Mouse (Mus musculus): ENCODE measurements around the gene Cbln3. TPM values are rescaled to one million over a fixed set of nuclear protein-coding genes. Genes with fewer than 3 reads are reported as not detected.
A peak's percentile ranks its signal among the peaks of the same experiment; 100 is the strongest.

Cbln3 gene
- 0.17 and 0.27 TPM in 2 replicates for polyA plus RNA-seq (2015; fragmentation: Nextera tagmentation; extraction: Ambion mirVana)

DNA sequence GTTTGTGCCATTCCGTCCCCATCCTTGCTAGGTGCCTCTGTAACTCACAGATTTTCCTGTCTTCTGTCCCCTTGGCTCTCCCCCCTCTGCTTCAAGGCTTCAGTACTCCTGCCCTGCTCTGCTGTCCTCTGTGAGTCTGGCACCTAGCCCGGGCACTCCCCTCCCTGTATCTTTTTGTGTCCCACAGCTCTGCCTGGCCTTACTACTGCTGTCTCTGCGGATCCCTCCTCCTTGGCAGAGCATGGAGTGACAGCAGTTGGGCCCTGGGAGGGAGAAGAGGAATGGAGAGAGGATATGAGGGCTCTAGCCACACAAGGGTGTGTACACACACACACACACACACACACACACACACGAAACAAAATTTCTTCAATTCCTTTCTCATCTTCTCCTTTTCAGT is at the start of gene Cbln3:
TSS of gene Cbln3 (minus strand) at position 227 of the 400 bp plus-strand sequence.
- H3K4me1 ChIP-seq (ENCODE audit: control insufficient read depth, insufficient read depth, low read length), result peaks cover 32% of the 10 kb centered on the region
- H3K4me2 ChIP-seq (ENCODE audit: low read depth, low read length), result peak within 1 kb of the TSS; percentile 77
- peak within 1 kb of the TSS; percentile 97 for H3K27ac ChIP-seq (ENCODE audit: low read length)
- peaks cover 14% of the 10 kb centered on the region for H3K36me3 ChIP-seq (ENCODE audit: control insufficient read depth, insufficient read depth, low read length)
- no peaks in the 10 kb centered on the region for H3K9me3 ChIP-seq (ENCODE audit: control insufficient read depth, low read length)
- peak within 1 kb of the TSS; percentile 85 for H3K4me3 ChIP-seq (ENCODE audit: low read length)
- no peaks in the 10 kb centered on the region for H3K27me3 ChIP-seq (replicated peaks; ENCODE audit: control insufficient read depth, insufficient read depth, low read length)
- 28% methylated on average over 4 of the region's 4 CpGs for WGBS
- peak within 1 kb of the TSS; percentile 88 for H3K9ac ChIP-seq (ENCODE audit: low read depth, low read length)
- ATAC-seq, result peak; percentile 10; the same call in 1 of the 2 replicates

DNA sequence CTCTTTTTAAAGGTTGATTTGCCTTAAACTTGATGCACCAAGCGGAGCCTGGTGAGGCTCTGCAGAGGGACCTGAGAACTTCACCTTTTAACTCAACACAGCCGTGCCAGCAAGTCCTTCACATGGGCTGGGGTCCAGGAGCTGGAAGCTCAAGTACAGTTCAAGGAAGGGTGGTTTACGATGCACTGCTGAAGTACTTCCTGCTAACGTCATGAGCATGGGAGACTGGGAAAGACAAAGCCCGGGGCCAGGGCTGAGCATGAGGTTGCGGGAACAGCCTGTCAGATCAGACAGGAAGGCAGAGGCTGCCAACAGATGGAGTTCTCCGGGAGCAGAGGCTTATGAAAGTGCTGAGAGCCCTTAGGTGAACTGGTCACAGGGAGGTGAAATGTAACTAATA is 49.4 kb upstream of the Cbln3 start:
- Histone ChIP-seq H3K9me3 (ENCODE audit: control insufficient read depth, low read length) (no peaks in the 10 kb centered on the region; the same call in 1 of the 2 replicates), H3K27ac (ENCODE audit: low read length) (no peak overlapping the region), H3K36me3 (ENCODE audit: control insufficient read depth, insufficient read depth, low read length) (no peaks in the 10 kb centered on the region), H3K27me3 (replicated peaks; ENCODE audit: control insufficient read depth, insufficient read depth, low read length) (no peaks in the 10 kb centered on the region), H3K4me3 (ENCODE audit: low read length) (no peak overlapping the region), H3K9ac (ENCODE audit: low read depth, low read length) (0 out of 2 replicates have a peak overlapping the region, but pooled peaks have one; percentile 28), H3K4me1 (ENCODE audit: control insufficient read depth, insufficient read depth, low read length) (no peaks in the 10 kb centered on the region; the same call in 1 of the 2 replicates), H3K4me2 (ENCODE audit: low read depth, low read length) (no peak overlapping the region)
- 34% methylated on average over 7 of the region's 7 CpGs for WGBS
- ATAC-seq, result peak; percentile 75

DNA sequence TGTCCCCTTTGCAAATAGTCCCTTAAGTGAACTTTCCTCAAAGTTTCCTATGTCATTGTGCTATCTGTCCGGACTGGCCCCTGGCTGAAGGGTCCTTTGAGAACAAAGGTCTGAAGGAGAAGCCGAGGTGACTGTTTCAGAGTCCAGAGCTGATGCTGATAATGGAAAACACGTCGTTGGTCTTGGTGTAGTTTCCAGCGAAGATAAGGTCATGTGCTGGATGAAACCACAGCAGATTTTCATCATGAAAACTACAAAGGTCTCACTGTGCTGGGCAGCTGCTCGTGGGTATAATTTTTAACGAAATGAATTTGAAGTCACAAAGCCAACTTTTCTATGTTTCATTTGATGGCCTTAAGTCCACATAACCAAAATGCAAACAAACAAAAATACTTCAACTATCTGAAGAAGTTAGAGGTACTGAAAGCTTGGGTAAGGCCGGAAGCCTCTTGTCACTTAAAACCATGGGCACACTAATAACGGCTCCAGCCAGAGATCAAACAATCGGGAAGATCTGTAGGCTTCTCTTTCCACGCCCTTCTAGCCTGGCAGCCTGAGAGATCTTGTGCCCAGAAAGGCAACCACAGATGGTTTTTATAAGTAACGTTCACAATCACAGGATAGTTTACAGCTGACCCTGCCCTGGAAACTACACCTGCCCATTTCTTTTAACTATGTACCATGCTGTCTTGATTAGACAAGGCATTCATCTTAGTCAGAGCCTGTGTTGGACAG is 45.2 kb upstream of the Cbln3 start:
- H3K4me1 ChIP-seq (ENCODE audit: control insufficient read depth, insufficient read depth, low read length), result no peaks in the 10 kb centered on the region; the same call in 1 of the 2 replicates
- no peaks in the 10 kb centered on the region; the same call in 1 of the 2 replicates for H3K9me3 ChIP-seq (ENCODE audit: control insufficient read depth, low read length)
- no peak overlapping the region for H3K4me2 ChIP-seq (ENCODE audit: low read depth, low read length)
- H3K9ac ChIP-seq (ENCODE audit: low read depth, low read length), result no peak overlapping the region
- no peak overlapping the region for H3K27ac ChIP-seq (ENCODE audit: low read length)
- peak; percentile 44 for ATAC-seq
- no peaks in the 10 kb centered on the region for H3K27me3 ChIP-seq (replicated peaks; ENCODE audit: control insufficient read depth, insufficient read depth, low read length)
- 63% methylated on average over 12 of the region's 12 CpGs for WGBS
- no peak overlapping the region for H3K4me3 ChIP-seq (ENCODE audit: low read length)
- no peaks in the 10 kb centered on the region for H3K36me3 ChIP-seq (ENCODE audit: control insufficient read depth, insufficient read depth, low read length)

DNA sequence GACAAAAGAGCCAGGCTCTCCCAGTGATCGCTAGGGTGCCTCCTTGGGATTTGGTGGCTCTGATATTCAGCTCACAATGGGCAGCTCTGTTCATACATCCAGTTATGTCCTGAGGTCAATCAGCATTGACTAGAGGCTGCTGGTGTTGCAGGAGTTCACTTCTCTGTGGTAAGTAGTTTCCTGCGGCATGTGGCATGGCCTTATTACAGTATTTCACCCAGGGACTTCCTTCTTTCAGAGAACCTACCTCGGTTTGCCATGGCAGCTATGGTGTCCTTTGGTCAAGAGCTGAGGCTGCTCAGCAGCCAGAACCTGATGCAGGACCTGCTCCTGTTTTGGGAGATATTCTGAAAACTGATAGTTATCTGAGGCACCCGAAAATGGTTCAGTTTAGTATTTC is 42.7 kb upstream of the Cbln3 start:
- ATAC-seq, result no peak
- H3K27ac ChIP-seq (ENCODE audit: low read length), result no peak overlapping the region
- WGBS, result 77% methylated on average over 4 of the region's 4 CpGs

DNA sequence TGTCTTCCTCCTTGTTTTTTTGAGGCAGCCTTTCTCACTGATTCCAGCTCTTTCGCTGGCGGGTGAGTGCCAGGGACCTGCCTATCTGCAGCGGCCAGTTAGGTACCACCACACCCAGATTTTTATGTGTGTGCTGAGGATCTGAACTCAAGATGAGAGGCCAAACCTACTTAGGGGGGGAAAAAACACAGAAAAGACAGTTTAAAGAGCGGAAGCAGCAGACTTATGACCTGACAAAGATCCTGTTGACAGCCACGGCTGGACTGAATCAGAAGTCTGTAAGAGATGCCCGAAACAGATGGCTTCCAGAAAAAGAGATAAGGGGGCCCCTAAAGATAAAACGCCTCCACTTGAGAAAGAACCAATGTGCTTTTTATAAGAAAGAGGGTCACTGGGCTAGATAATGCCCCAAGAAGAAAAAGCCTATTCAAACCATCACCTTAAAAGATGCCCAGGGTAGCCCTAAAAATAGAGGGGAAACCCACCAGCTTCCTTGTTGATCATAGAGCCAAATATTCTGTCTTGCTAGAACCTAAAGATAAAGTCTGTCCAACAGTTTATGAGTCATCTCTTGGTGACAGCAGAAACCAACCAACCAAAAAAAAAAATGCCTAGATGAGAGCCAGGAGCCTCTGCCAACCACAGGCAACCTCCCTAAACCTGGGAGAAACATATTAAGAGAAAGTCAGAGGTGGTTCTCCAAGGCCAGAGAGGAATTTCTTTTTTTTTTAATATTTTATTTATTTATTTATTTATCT is 38.5 kb upstream of the Cbln3 start:
- Histone ChIP-seq H3K27me3 (replicated peaks; ENCODE audit: control insufficient read depth, insufficient read depth, low read length) (no peaks in the 10 kb centered on the region), H3K9me3 (ENCODE audit: control insufficient read depth, low read length) (no peaks in the 10 kb centered on the region), H3K9ac (ENCODE audit: low read depth, low read length) (no peak overlapping the region), H3K4me1 (ENCODE audit: control insufficient read depth, insufficient read depth, low read length) (no peaks in the 10 kb centered on the region), H3K27ac (ENCODE audit: low read length) (no peak overlapping the region), H3K36me3 (ENCODE audit: control insufficient read depth, insufficient read depth, low read length) (no peaks in the 10 kb centered on the region), H3K4me3 (ENCODE audit: low read length) (no peak overlapping the region), H3K4me2 (ENCODE audit: low read depth, low read length) (no peak overlapping the region)
- 50% methylated on average over 7 of the region's 7 CpGs for WGBS
- ATAC-seq, result no peak

More for the DNA sequence above, 42.7 kb upstream of the Cbln3 start:
- Histone ChIP-seq H3K4me3 (ENCODE audit: low read length) (no peak overlapping the region), H3K27me3 (replicated peaks; ENCODE audit: control insufficient read depth, insufficient read depth, low read length) (no peaks in the 10 kb centered on the region), H3K4me1 (ENCODE audit: control insufficient read depth, insufficient read depth, low read length) (no peaks in the 10 kb centered on the region), H3K36me3 (ENCODE audit: control insufficient read depth, insufficient read depth, low read length) (no peaks in the 10 kb centered on the region), H3K9me3 (ENCODE audit: control insufficient read depth, low read length) (no peaks in the 10 kb centered on the region; the same call in 1 of the 2 replicates), H3K4me2 (ENCODE audit: low read depth, low read length) (no peak overlapping the region), H3K9ac (ENCODE audit: low read depth, low read length) (no peak overlapping the region)

DNA sequence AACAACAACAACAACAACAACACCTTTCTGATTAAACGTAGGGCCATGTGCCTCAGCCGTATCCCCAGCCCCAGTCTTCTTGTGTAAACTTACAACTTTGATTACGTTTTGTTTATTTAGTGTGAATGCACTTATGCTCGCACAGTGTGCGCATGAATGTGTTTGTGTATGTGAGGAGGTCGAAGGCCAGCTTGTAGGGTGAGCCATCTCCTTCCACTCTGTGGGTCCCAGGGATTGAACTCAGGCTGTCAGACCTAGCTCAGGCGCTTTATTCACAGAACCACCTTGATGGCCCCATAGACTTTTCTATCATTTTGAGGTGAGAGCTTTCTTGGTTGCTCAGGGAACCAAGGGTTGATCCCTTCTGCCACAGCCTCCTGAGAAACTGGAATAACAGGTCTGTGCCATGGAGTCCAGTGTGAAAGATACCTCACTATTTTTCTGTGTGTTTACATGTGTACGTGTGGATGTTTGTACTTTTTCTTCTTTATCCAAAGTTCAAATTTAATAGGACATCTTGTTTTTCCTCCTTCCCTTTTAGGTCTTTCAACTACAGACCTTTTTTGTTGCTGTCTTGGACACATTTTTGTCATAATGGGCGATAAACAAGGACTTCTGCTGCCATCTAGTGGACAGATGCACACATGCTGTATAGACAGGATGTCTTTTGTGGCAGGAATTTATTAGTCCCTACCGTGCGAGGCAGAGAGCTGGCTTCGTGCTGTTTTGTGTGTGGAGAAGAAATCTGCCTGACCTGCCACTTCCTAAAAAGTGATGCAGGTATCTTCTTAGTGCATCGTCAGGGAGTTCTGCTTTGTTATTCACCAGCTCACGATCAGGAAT is 34.3 kb upstream of the Cbln3 start:
- 20% methylated on average over 14 of the region's 14 CpGs for WGBS
- peak; percentile 86 for ATAC-seq
- H3K4me2 ChIP-seq (ENCODE audit: low read depth, low read length), result no peak overlapping the region
- no peaks in the 10 kb centered on the region for H3K36me3 ChIP-seq (ENCODE audit: control insufficient read depth, insufficient read depth, low read length)
- H3K9me3 ChIP-seq (ENCODE audit: control insufficient read depth, low read length), result no peaks in the 10 kb centered on the region
- no peak overlapping the region for H3K4me3 ChIP-seq (ENCODE audit: low read length)
- H3K27ac ChIP-seq (ENCODE audit: low read length), result no peak overlapping the region
- H3K4me1 ChIP-seq (ENCODE audit: control insufficient read depth, insufficient read depth, low read length), result no peaks in the 10 kb centered on the region
- H3K27me3 ChIP-seq (replicated peaks; ENCODE audit: control insufficient read depth, insufficient read depth, low read length), result no peaks in the 10 kb centered on the region
- H3K9ac ChIP-seq (ENCODE audit: low read depth, low read length), result 0 out of 2 replicates have a peak overlapping the region, but pooled peaks have one; percentile 20

DNA sequence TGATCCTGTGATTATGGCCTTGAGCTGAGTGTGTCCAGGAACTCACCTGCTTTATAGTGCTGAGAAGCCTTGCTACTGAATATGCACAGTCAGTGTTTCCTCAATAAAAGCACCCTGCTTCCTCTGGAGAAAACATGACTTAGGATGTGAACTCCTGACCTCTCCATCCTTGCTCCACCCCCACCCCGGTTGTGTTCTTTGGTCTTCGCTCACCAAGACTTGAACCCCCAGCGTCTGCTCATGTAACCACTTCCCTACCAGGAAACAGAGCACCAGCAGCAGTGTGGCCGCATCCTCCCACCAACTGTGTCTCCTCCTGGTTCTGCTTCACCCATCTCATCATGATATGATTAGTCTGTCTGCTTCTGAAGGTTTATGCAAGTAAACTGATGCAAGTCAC is 29.2 kb upstream of the Cbln3 start:
- H3K27ac ChIP-seq (ENCODE audit: low read length), result no peak overlapping the region
- no peaks in the 10 kb centered on the region for H3K4me1 ChIP-seq (ENCODE audit: control insufficient read depth, insufficient read depth, low read length)
- no peak overlapping the region for H3K4me3 ChIP-seq (ENCODE audit: low read length)
- no peak overlapping the region for H3K4me2 ChIP-seq (ENCODE audit: low read depth, low read length)
- WGBS, result 42% methylated on average over 4 of the region's 4 CpGs
- no peaks in the 10 kb centered on the region for H3K9me3 ChIP-seq (ENCODE audit: control insufficient read depth, low read length)
- no peak for ATAC-seq
- no peaks in the 10 kb centered on the region for H3K36me3 ChIP-seq (ENCODE audit: control insufficient read depth, insufficient read depth, low read length)
- no peaks in the 10 kb centered on the region for H3K27me3 ChIP-seq (replicated peaks; ENCODE audit: control insufficient read depth, insufficient read depth, low read length)
- H3K9ac ChIP-seq (ENCODE audit: low read depth, low read length), result no peak overlapping the region

DNA sequence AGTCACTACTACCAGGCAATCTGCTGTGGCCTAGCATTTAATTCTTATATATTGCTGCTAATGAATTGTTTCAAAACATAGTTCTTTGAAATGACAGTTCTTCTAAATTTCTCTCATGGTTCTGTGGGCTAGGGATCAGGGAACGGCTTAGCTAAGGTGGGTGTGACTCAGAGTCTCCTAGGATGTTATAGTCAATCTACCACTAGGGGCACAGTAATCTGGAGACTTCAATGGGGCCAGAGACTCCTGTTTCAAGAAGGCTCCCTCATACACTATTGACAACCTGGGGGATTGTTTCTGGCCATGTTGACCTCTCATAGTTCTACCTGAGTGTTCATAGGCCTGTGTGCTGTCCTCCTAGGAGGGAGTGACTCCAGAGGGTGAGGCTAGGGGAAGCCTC is 21.3 kb upstream of the Cbln3 start:
- Histone ChIP-seq H3K9me3 (ENCODE audit: control insufficient read depth, low read length) (no peaks in the 10 kb centered on the region), H3K4me2 (ENCODE audit: low read depth, low read length) (no peak overlapping the region), H3K4me1 (ENCODE audit: control insufficient read depth, insufficient read depth, low read length) (peaks cover 6% of the 10 kb centered on the region), H3K36me3 (ENCODE audit: control insufficient read depth, insufficient read depth, low read length) (no peaks in the 10 kb centered on the region), H3K4me3 (ENCODE audit: low read length) (no peak overlapping the region), H3K27me3 (replicated peaks; ENCODE audit: control insufficient read depth, insufficient read depth, low read length) (no peaks in the 10 kb centered on the region), H3K9ac (ENCODE audit: low read depth, low read length) (no peak overlapping the region), H3K27ac (ENCODE audit: low read length) (no peak overlapping the region)
- WGBS, result 19% methylated on average over 1 of the region's 1 CpGs
- ATAC-seq, result no peak

DNA sequence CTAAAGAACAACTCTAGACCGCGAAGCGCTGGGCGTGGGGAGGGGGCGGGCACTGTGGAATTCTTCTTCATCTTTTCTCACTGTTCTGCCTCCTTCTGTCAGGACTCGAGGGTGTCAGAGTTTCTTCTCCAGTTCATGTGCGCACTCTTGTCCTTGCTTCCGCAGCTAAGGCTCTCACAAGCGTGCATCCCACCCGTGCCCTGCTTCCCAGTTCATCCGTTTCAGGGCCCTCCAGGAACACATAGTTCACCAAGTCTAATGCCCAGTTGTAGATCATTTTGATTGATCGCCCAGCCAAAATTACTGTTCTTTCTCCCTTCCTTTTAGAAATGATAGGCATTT is 16.2 kb upstream of the Cbln3 start:
- Histone ChIP-seq H3K4me2 (ENCODE audit: low read depth, low read length) (peak overlapping the region; percentile 89), H3K36me3 (ENCODE audit: control insufficient read depth, insufficient read depth, low read length) (peaks cover 7% of the 10 kb centered on the region; the same call in 1 of the 2 replicates), H3K4me3 (ENCODE audit: low read length) (peak overlapping the region; percentile 52), H3K4me1 (ENCODE audit: control insufficient read depth, insufficient read depth, low read length) (peaks cover 14% of the 10 kb centered on the region), H3K27me3 (replicated peaks; ENCODE audit: control insufficient read depth, insufficient read depth, low read length) (no peaks in the 10 kb centered on the region), H3K9ac (ENCODE audit: low read depth, low read length) (peak overlapping the region; percentile 75), H3K27ac (ENCODE audit: low read length) (peak overlapping the region; percentile 75), H3K9me3 (ENCODE audit: control insufficient read depth, low read length) (no peaks in the 10 kb centered on the region)
- 6% methylated on average over 12 of the region's 12 CpGs for WGBS
- peak; percentile 31 for ATAC-seq
